Mouse (Mus musculus) MEL (cell line): ENCODE measurements around the gene Got1. TPM values are rescaled to one million over a fixed set of nuclear protein-coding genes. Genes with fewer than 3 reads are reported as not detected.

Source experiments
- DNase-seq: peaks from one replicate; pipeline ENCODE4 v3.0.0; 2011; ENCODE audit warnings: low read depth, low spot score
- H3K27ac ChIP-seq: 2 replicates; pipeline ENCODE4 v1.5.1; 2012; ENCODE audit warnings: low read depth, mild to moderate bottlenecking, control low read depth, low read length, moderate library complexity; ENCODE audit not compliant: control insufficient read depth
- H3K27me3 ChIP-seq, 2 experiments: fragments of 150-350 bp in 1 of 2; sonication (generic) in 1 of 2; 2 replicates each; pipeline ENCODE4 v1.6.1; 2012; ENCODE audit warnings: low read length in 2 of 2, mild to moderate bottlenecking in 2 of 2, improper control_type of control experiment in 1 of 2, moderate library complexity in 1 of 2; ENCODE audit not compliant: insufficient read depth in 2 of 2, control insufficient read depth in 1 of 2
- H3K36me3 ChIP-seq, 2 experiments: 2 replicates each; pipeline ENCODE4 v1.6.1; 2012 to 2014; ENCODE audit warnings: low read length in 2 of 2, improper control_type of control experiment in 1 of 2, inconsistent platforms in 1 of 2, mild to moderate bottlenecking in 1 of 2; ENCODE audit not compliant: insufficient read depth in 2 of 2, control insufficient read depth in 1 of 2
- H3K4me1 ChIP-seq, 2 experiments: fragments of 150-350 bp in 1 of 2; sonication (generic) in 1 of 2; 2 replicates each; pipeline ENCODE4 v1.6.1; 2012; ENCODE audit warnings: low read length in 2 of 2, improper control_type of control experiment in 1 of 2, mild to moderate bottlenecking in 1 of 2; ENCODE audit not compliant: insufficient read depth in 2 of 2, control insufficient read depth in 1 of 2
- H3K4me3 ChIP-seq, 2 experiments: fragments of 150-350 bp in 1 of 2; sonication (generic) in 1 of 2; 2 replicates each; pipeline ENCODE4 v1.5.1; 2012; ENCODE audit warnings: low read depth in 2 of 2, low read length in 2 of 2, mild to moderate bottlenecking in 2 of 2, moderate library complexity in 2 of 2, control low read depth in 1 of 2, improper control_type of control experiment in 1 of 2; ENCODE audit not compliant: control insufficient read depth in 1 of 2, insufficient read depth in 1 of 2
- H3K79me2 ChIP-seq: 2 replicates; pipeline ENCODE4 v1.6.1; 2012; ENCODE audit warnings: mild to moderate bottlenecking, low read length, moderate library complexity; ENCODE audit not compliant: control insufficient read depth, poor library complexity, insufficient read depth
- H3K9ac ChIP-seq: 2 replicates; pipeline ENCODE4 v1.6.1; 2012; ENCODE audit warnings: low read depth, mild to moderate bottlenecking, control low read depth, low read length, moderate library complexity; ENCODE audit not compliant: control insufficient read depth, poor library complexity, severe bottlenecking
- H3K9me3 ChIP-seq: fragments of 150-350 bp; sonication (generic); replicated peaks from 2 replicates; pipeline ENCODE4 v1.6.1; 2012; ENCODE audit warnings: mild to moderate bottlenecking, low read length, improper control_type of control experiment, moderate library complexity; ENCODE audit not compliant: insufficient read depth
- BHLHE40 ChIP-seq: IDR thresholded peaks from 2 replicates; pipeline ENCODE4 v1.6.1; 2012; ENCODE audit warnings: low read depth, mild to moderate bottlenecking, inconsistent platforms, low read length, improper control_type of control experiment, borderline replicate concordance
- CHD1 ChIP-seq: IDR thresholded peaks from 2 replicates; pipeline ENCODE4 v1.6.1; 2012; ENCODE audit warnings: low read depth, mild to moderate bottlenecking, inconsistent platforms, low read length, improper control_type of control experiment
- CHD2 ChIP-seq: IDR thresholded peaks from 2 replicates; pipeline ENCODE4 v1.6.1; 2011; ENCODE audit warnings: low read length, improper control_type of control experiment
- E2F4 ChIP-seq: IDR thresholded peaks from 2 replicates; pipeline ENCODE4 v1.6.1; 2011; ENCODE audit warnings: low read depth, low read length, improper control_type of control experiment, borderline replicate concordance
- GABPA ChIP-seq: IDR thresholded peaks from 2 replicates; pipeline ENCODE4 v1.6.1; 2012; ENCODE audit warnings: low read depth, mild to moderate bottlenecking, inconsistent platforms, low read length, improper control_type of control experiment, moderate library complexity
- GATA1 ChIP-seq: IDR thresholded peaks from 2 replicates; pipeline ENCODE4 v1.6.1; 2011; ENCODE audit warnings: low read depth, low read length, improper control_type of control experiment
- JUND ChIP-seq: IDR thresholded peaks from 2 replicates; pipeline ENCODE4 v1.6.1; 2011; ENCODE audit warnings: low read depth, mild to moderate bottlenecking, improper control_type of control experiment, low read length
- MAFK ChIP-seq: IDR thresholded peaks from 2 replicates; pipeline ENCODE4 v1.6.1; 2011; ENCODE audit warnings: low read depth, mild to moderate bottlenecking, low read length, improper control_type of control experiment, borderline replicate concordance
- MAX ChIP-seq: IDR thresholded peaks from 2 replicates; pipeline ENCODE4 v1.6.1; 2011; ENCODE audit warnings: low read length, improper control_type of control experiment
- MAZ ChIP-seq: IDR thresholded peaks from 2 replicates; pipeline ENCODE4 v1.6.1; 2012; ENCODE audit warnings: low read depth, mild to moderate bottlenecking, inconsistent platforms, low read length, improper control_type of control experiment
- MYB ChIP-seq: IDR thresholded peaks from 2 replicates; pipeline ENCODE4 v1.6.1; 2011; ENCODE audit warnings: mild to moderate bottlenecking, low read depth, low read length, improper control_type of control experiment
- MYC ChIP-seq: IDR thresholded peaks from 2 replicates; pipeline ENCODE4 v1.6.1; 2011; ENCODE audit warnings: low read depth, mild to moderate bottlenecking, low read length, improper control_type of control experiment, moderate library complexity
- NELFE ChIP-seq: IDR thresholded peaks from 2 replicates; pipeline ENCODE4 v1.6.1; 2011; ENCODE audit warnings: low read depth, low read length, improper control_type of control experiment
- POLR2A ChIP-seq, 2 experiments: IDR thresholded peaks; 2 replicates each; pipeline ENCODE4 v1.6.1; 2011 to 2012; ENCODE audit warnings: low read length in 2 of 2, mild to moderate bottlenecking in 2 of 2, control low read depth in 1 of 2, improper control_type of control experiment in 1 of 2, low read depth in 1 of 2, moderate library complexity in 1 of 2; ENCODE audit not compliant: control insufficient read depth in 1 of 2, insufficient read depth in 1 of 2, poor library complexity in 1 of 2
- POLR2AphosphoS2 ChIP-seq: IDR thresholded peaks from 2 replicates; pipeline ENCODE4 v1.6.1; 2011; ENCODE audit warnings: low read length, improper control_type of control experiment
- POLR2AphosphoS5 ChIP-seq: IDR thresholded peaks from 2 replicates; pipeline ENCODE4 v1.6.1; 2012; ENCODE audit warnings: low read depth, borderline replicate concordance, mild to moderate bottlenecking, inconsistent platforms, low read length, moderate library complexity, mixed read lengths
- RCOR1 ChIP-seq: IDR thresholded peaks from 2 replicates; pipeline ENCODE4 v1.6.1; 2012; ENCODE audit warnings: low read depth, mild to moderate bottlenecking, inconsistent platforms, low read length, improper control_type of control experiment
- SIN3A ChIP-seq: IDR thresholded peaks from 2 replicates; pipeline ENCODE4 v1.6.1; 2012; ENCODE audit warnings: low read length, improper control_type of control experiment, inconsistent platforms
- SMC3 ChIP-seq: IDR thresholded peaks from 2 replicates; pipeline ENCODE4 v1.6.1; 2011; ENCODE audit warnings: low read depth, low read length, improper control_type of control experiment
- TAL1 ChIP-seq: IDR thresholded peaks from 2 replicates; pipeline ENCODE4 v1.6.1; 2012; ENCODE audit warnings: mild to moderate bottlenecking, inconsistent platforms, low read length, moderate library complexity, mixed read lengths
- USF2 ChIP-seq, 2 experiments: IDR thresholded peaks; 2 replicates each; pipeline ENCODE4 v1.6.1; 2011 to 2012; ENCODE audit warnings: improper control_type of control experiment in 2 of 2, low read length in 2 of 2, borderline replicate concordance in 1 of 2, inconsistent platforms in 1 of 2, low read depth in 1 of 2, mild to moderate bottlenecking in 1 of 2; ENCODE audit not compliant: insufficient read depth in 1 of 2
- ZNF384 ChIP-seq: IDR thresholded peaks from 2 replicates; pipeline ENCODE4 v1.6.1; 2012; ENCODE audit warnings: low read depth, mild to moderate bottlenecking, inconsistent platforms, low read length, improper control_type of control experiment
- polyA plus RNA-seq, 2 experiments: library from polyadenylated mRNA; stranded (reverse) in 1 of 2; unstranded in 1 of 2; fragments of >175 nt in 1 of 2; fragments of >200 nt in 1 of 2; gene quantifications; 2 replicates each; pipeline versions ENCODE4 v1.2.1 to v1.2.4; 2012; ENCODE audit warnings: low replicate concordance in 2 of 2, low read depth in 1 of 2; ENCODE audit not compliant: insufficient read length in 2 of 2, insufficient read depth in 1 of 2, missing spikeins in 1 of 2
- total RNA-seq: library from RNA; depleted of rRNA; stranded (reverse); fragments of 300-350 nt; gene quantifications from 2 replicates; pipeline ENCODE4 v1.2.3, GENCODE M21; 2012

The Got1 gene
- total and polyA plus RNA-seq, 3 experiments = 60.4 to 213 (median 106) TPM

GRCm38 (mm10) chr19:43523551-43523950 lies 854 bp downstream of the Got1 start (continued):
- TF ChIP-seq NELFE (no peak), BHLHE40 (peak; percentile 49; the same call in 1 of the 2 replicates), CHD2 (no peak), CHD1 (no peak), RCOR1 (no peak), GATA1 (no peak), JUND (no peak), MYB (no peak), ZNF384 (no peak), MAZ (no peak), POLR2AphosphoS2 (no peak), POLR2AphosphoS5 (no peak), TAL1 (no peak), POLR2A (IDR thresholded peaks at IDR 0.05; ENCODE audit: control insufficient read depth in 1 of 2, insufficient read depth in 1 of 2, low read depth in 1 of 2, low read length in 2 of 2, poor library complexity in 1 of 2) (no peak), MAFK (no peak), SIN3A (peak; percentile 73; the same call in 1 of the 2 replicates), E2F4 (no peak), USF2 (IDR thresholded peaks at IDR 0.05; ENCODE audit: borderline replicate concordance in 1 of 2, insufficient read depth in 1 of 2, low read depth in 1 of 2, low read length in 2 of 2) (no peak), MYC (peak; percentile 90), SMC3 (no peak), MAX (peak; percentile 89), GABPA (no peak)

GRCm38 (mm10) chr19:43521996-43522395 lies 2.4 kb downstream of the Got1 start:
- Histone ChIP-seq H3K4me3 (peak overlapping the region in 1 of 2 experiments; percentile 4; a peak in 2 of 4 replicates), H3K9ac (peak overlapping the region; percentile 18; the same call in 1 of the 2 replicates), H3K36me3 (peaks cover 17 to 23% of the 10 kb centered on the region in 2 experiments), H3K27me3 (no peaks in the 10 kb centered on the region), H3K79me2 (peaks cover 61% of the 10 kb centered on the region), H3K27ac (no peak overlapping the region), H3K9me3 (no peaks in the 10 kb centered on the region)
- no peak for DNase-seq
- TF ChIP-seq POLR2A (IDR thresholded peaks at IDR 0.05; ENCODE audit: control insufficient read depth in 1 of 2, insufficient read depth in 1 of 2, low read depth in 1 of 2, low read length in 2 of 2, poor library complexity in 1 of 2) (no peak), SMC3 (no peak)
- TF ChIP-seq, all 39 proteins: peak for 0
- peaks cover 8 to 16% of the 10 kb centered on the region in 2 experiments; a peak in 3 of 4 replicates for H3K4me1 ChIP-seq
